Mouse (Mus musculus) liver, embryonic 13.5 days (tissue): ENCODE measurements around the gene C5ar1. TPM values are rescaled to one million over a fixed set of nuclear protein-coding genes. Genes with fewer than 3 reads are reported as not detected.

Experiments
- ATAC-seq: fragments of 200-750 bp; cut with Nextera tagmentation; 2 replicates; pipeline ENCODE4 v1.8.0; 2017; ENCODE audit warnings: low read depth, mild to moderate bottlenecking, moderate number of reproducible peaks, moderate library complexity
- DNase-seq: peaks from one replicate; pipeline ENCODE4 v3.0.0; 2022
- H3K27ac ChIP-seq: fragments of 300-500 bp; sonication (generic); 2 replicates; pipeline ENCODE4 v1.5.1; 2015; ENCODE audit warnings: moderate library complexity, mild to moderate bottlenecking, inconsistent platforms
- H3K27me3 ChIP-seq: fragments of 300-500 bp; sonication (generic); 2 replicates; pipeline ENCODE4 v1.6.1; 2015; ENCODE audit warnings: mild to moderate bottlenecking, inconsistent platforms
- H3K36me3 ChIP-seq: fragments of 300-500 bp; sonication (generic); 2 replicates; pipeline ENCODE4 v1.6.1; 2015; ENCODE audit warnings: mild to moderate bottlenecking, inconsistent platforms
- H3K4me1 ChIP-seq: fragments of 300-500 bp; sonication (generic); replicated peaks from 2 replicates; pipeline ENCODE4 v1.6.1; 2015; ENCODE audit warnings: inconsistent platforms
- H3K4me2 ChIP-seq: fragments of 300-500 bp; sonication (generic); 2 replicates; pipeline ENCODE4 v1.6.1; 2015; ENCODE audit warnings: inconsistent platforms, mild to moderate bottlenecking, moderate library complexity
- H3K4me3 ChIP-seq: fragments of 300-500 bp; sonication (generic); replicated peaks from 2 replicates; pipeline ENCODE4 v1.5.1; 2015; ENCODE audit warnings: mild to moderate bottlenecking, inconsistent platforms
- H3K9ac ChIP-seq: fragments of 300-500 bp; sonication (generic); 2 replicates; pipeline ENCODE4 v1.6.1; 2015; ENCODE audit warnings: mild to moderate bottlenecking, inconsistent platforms
- H3K9me3 ChIP-seq: fragments of 300-500 bp; sonication (generic); replicated peaks from 2 replicates; pipeline ENCODE4 v1.6.1; 2016; ENCODE audit warnings: inconsistent platforms
- WGBS: fragments of 180-500 bp; shearing (Covaris S2); methylation state at CpG from one replicate; pipeline ENCODE4 v1.1.7; 2015; ENCODE audit not compliant: insufficient replicate concordance; 5-methylcytosine and 5-hydroxymethylcytosine counted together
- polyA plus RNA-seq: library from polyadenylated mRNA; unstranded; fragments of >200 nt; fragmentation: Nextera tagmentation; extraction: Ambion mirVana; gene quantifications from 2 replicates; pipeline ENCODE4 v1.2.1, GENCODE M21; 2015

C5ar1 gene
- polyA plus RNA-seq, 1 experiment from 2014 or later: 1.4 TPM

- Histone ChIP-seq H3K27me3 (peaks cover 13% of the 10 kb centered on the region), H3K27ac (peak overlapping the region; percentile 99), H3K4me1 (peaks cover 41% of the 10 kb centered on the region), H3K4me2 (peak overlapping the region; percentile 82), H3K9me3 (no peaks in the 10 kb centered on the region), H3K36me3 (no peaks in the 10 kb centered on the region), H3K9ac (peak overlapping the region; percentile 74), H3K4me3 (peak overlapping the region; percentile 60)
- DNase-seq: peak; percentile 46
- ATAC-seq: no peak
- WGBS: 14% methylated on average over 4 of the region's 4 CpGs
Measured at GRCm38 (mm10) chr7:16294346-16294745, 35.0 kb upstream of the C5ar1 start.

DNA sequence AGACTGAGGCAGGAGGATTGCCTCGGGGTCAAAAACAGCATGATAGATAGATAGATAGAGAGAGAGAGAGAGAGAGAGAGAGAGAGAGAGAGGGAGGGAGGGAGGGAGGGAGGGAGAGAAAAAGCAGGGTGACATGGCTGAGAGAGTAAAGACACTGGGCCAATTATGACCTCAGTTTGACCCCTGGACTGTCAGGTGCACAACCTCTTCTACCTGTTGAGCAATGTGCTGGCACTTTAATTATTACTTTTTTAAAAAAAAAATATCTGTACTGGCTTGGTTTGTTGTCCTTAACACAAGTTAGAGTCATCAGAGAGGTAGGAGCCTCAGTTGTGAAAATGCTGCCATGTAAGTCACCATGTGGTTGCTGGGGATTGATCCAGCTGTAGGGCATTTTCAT lies 28.5 kb upstream of the C5ar1 start:
- Histone ChIP-seq H3K9ac (no peak overlapping the region), H3K27me3 (no peaks in the 10 kb centered on the region), H3K36me3 (peaks cover 16% of the 10 kb centered on the region), H3K27ac (no peak overlapping the region), H3K4me2 (no peak overlapping the region), H3K4me1 (peaks cover 32% of the 10 kb centered on the region), H3K9me3 (no peaks in the 10 kb centered on the region), H3K4me3 (no peak overlapping the region)
- DNase-seq (no peak), ATAC-seq (no peak)
- WGBS: 41% methylated on average over 1 of the region's 1 CpGs

DNA sequence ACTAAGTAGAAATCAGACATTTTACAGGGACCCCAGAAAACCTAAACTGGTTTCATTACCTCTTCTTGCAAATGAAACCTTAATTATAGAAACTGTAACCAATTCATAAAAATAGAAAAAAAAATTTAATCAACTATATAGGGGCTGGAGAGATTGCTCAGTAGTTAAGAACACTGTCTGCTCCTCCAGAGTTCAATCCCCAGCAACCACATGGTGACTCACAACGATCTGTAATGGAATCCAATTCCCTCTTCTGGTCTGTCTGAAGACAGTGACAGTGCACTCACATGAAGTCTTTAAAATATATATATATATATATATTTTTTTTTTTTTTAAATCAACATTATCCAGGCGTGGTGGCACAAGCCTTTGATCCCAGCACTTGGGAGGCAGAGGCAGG lies 27.7 kb upstream of the C5ar1 start:
- Histone ChIP-seq H3K9me3 (no peaks in the 10 kb centered on the region), H3K4me3 (peak overlapping the region; percentile 72), H3K27me3 (no peaks in the 10 kb centered on the region), H3K36me3 (peaks cover 24% of the 10 kb centered on the region), H3K27ac (peak overlapping the region; percentile 92; the same call in 1 of the 2 replicates), H3K4me2 (peak overlapping the region; percentile 80), H3K9ac (peak overlapping the region; percentile 79; the same call in 1 of the 2 replicates), H3K4me1 (peaks cover 32% of the 10 kb centered on the region)
- ATAC-seq: no peak
- no peak for DNase-seq
- WGBS: 71% methylated on average over 2 of the region's 2 CpGs

DNA sequence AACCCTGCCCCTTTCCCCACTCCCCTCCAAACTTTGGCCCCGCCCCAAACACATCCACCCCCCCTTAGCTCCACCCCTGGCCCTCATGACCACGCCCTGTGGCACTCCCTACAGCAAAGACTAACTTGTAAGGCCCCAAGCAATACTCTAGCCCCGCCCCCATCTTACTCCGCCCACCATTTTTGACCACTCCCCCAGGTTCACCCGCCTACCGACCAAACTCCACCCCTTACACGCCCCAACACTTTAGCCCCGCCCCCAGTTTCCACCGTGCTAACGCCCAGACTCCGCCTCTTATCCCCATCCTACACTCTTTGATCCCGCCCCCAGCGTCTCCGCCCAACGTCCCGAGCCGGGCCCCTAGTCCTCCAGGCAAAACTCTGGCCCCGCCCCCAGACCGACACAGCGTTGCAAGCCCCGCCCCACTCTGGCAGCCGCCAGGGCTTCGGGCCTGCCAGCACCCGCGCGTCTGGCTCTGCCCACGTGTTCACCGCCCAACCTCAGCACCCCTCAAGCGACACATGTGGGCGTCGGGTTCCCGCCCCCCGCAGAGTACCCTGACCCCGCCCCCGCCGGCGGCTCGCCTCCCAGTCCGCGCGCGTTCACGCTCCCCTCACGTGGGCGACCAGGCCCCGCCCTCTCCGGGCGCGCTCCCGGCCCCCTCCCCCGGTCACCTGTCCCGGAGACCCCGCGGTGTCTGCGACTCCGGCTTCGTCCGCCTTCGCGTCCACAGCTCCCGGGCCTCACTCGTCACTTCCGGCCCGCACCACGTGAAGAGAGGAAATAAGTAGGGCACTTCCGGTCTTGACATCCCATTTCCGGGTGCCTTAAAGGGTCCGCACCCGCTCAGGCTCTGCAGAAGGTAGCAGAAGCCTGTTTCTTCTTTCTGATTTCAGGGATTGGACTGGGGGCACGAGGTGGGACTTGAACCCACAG lies 27.0 kb upstream of the C5ar1 start, which contains the start of gene Ccdc9:
TSS of gene Ccdc9 (minus strand) at position 770 of the 936 bp plus-strand sequence.
- 1% methylated on average over 70 of the region's 70 CpGs for WGBS
- Histone ChIP-seq H3K9me3 (no peaks in the 10 kb centered on the region), H3K36me3 (peaks cover 31% of the 10 kb centered on the region), H3K27me3 (no peaks in the 10 kb centered on the region), H3K9ac (peak within 1 kb of the TSS; percentile 79), H3K27ac (peak within 1 kb of the TSS; percentile 92), H3K4me2 (peak within 1 kb of the TSS; percentile 80), H3K4me1 (peaks cover 32% of the 10 kb centered on the region), H3K4me3 (peak within 1 kb of the TSS; percentile 72)
- DNase-seq (peak; percentile 100), ATAC-seq (peak; percentile 82)

DNA sequence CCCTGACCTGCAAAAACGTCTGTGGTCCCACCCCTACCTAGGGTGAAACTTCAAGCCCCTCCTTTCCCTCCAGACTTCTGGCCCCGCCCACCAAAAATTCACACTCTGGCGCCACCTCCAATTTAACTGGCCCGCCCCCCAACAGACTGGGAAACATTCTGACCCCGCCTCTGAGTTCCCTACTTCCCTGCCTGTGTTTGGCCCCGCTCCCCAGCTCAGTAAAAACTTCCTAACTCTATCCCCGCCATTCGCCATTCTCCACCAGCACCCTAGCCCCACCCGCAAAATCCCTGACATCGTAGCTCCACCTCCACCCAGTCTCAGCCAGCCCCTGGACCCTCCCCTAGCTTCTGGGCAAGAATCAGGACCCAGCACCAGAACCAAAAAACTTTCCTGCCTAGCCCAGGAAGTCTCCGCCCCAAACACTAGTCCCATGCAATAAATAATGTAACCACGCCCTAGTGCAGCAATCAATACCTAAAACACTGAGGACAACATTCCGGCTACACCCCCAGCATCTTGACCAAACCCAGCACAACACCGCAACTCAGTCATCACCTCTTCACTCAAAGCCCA lies 26.2 kb upstream of the C5ar1 start:
- Histone ChIP-seq H3K27ac (peak overlapping the region; percentile 92), H3K27me3 (no peaks in the 10 kb centered on the region), H3K9me3 (no peaks in the 10 kb centered on the region), H3K4me3 (peak overlapping the region; percentile 72), H3K9ac (peak overlapping the region; percentile 54), H3K4me1 (peaks cover 32% of the 10 kb centered on the region), H3K36me3 (peaks cover 39% of the 10 kb centered on the region), H3K4me2 (peak overlapping the region; percentile 80)
- DNase-seq (peak; percentile 75), ATAC-seq (peak; percentile 30)
- 3% methylated on average over 14 of the region's 14 CpGs for whole genome bisulfite sequencing

- peaks cover 45% of the 10 kb centered on the region for H3K36me3 ChIP-seq
- H3K9me3 ChIP-seq: no peaks in the 10 kb centered on the region
- ATAC-seq: no peak
- H3K4me2 ChIP-seq: peak overlapping the region; percentile 80
- peaks cover 32% of the 10 kb centered on the region for H3K4me1 ChIP-seq
- H3K27me3 ChIP-seq: no peaks in the 10 kb centered on the region
- DNase-seq: no peak
- 68% methylated on average over 9 of the region's 9 CpGs for WGBS
- peak overlapping the region; percentile 72 for H3K4me3 ChIP-seq
- H3K27ac ChIP-seq: peak overlapping the region; percentile 92
- H3K9ac ChIP-seq: peak overlapping the region; percentile 54
Measured at GRCm38 (mm10) chr7:16284904-16285303, 25.6 kb upstream of the C5ar1 start.

DNA sequence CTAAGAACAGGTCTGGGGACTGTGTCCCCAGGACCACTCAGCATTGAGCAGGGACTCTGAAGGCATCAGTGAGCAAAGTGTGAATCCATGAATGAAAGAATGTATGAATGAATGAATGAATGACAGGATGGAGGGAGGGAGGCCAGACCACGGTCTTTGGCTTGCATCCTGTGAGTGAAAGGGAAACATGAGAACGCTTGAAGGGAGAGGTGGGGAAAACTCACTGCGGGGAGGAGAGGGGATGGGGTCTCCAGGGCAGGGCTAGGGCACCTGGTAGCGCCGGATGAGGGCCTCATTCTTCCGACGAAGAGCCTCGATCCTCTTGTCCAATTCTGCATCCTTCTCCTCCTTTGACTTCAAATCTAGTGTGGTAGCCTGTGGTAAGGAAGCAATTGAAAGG lies 24.7 kb upstream of the C5ar1 start:
- H3K9me3 ChIP-seq: no peaks in the 10 kb centered on the region
- H3K36me3 ChIP-seq: peaks cover 52% of the 10 kb centered on the region
- 0 out of 2 replicates have a peak overlapping the region, but pooled peaks have one; percentile 92 for H3K27ac ChIP-seq
- DNase-seq (no peak), ATAC-seq (no peak)
- H3K9ac ChIP-seq: no peak overlapping the region
- peaks cover 32% of the 10 kb centered on the region for H3K4me1 ChIP-seq
- H3K27me3 ChIP-seq: no peaks in the 10 kb centered on the region
- WGBS: 84% methylated on average over 8 of the region's 8 CpGs
- H3K4me2 ChIP-seq: no peak overlapping the region
- H3K4me3 ChIP-seq: no peak overlapping the region

DNA sequence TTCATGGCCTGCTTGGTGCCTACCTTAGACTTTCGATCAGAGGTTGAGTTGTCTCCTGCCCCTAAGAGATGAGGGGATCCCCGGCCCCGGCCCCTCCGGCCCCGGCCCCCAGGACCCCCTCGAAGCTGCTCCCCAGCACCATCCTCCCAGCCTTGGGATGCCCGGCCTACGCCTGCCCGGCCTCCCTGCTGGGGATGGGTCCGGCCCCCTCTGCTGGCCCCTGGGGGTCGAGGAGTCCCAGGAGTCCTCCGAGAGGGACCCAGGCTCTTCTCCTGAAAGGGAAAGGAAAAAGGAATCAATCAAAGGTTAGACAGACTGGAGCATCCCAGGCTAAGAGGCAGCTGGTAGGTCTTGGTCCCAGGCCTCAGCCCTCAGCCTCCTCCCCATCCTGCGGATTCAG lies 23.0 kb upstream of the C5ar1 start:
- DNase-seq (no peak), ATAC-seq (no peak)
- Histone ChIP-seq H3K4me3 (no peak overlapping the region), H3K4me1 (peaks cover 34% of the 10 kb centered on the region), H3K27ac (no peak overlapping the region), H3K36me3 (peaks cover 69% of the 10 kb centered on the region), H3K9ac (no peak overlapping the region), H3K9me3 (no peaks in the 10 kb centered on the region), H3K27me3 (no peaks in the 10 kb centered on the region), H3K4me2 (no peak overlapping the region)
- 91% methylated on average over 13 of the region's 13 CpGs for WGBS

- Histone ChIP-seq H3K9ac (no peak overlapping the region), H3K36me3 (peaks cover 85% of the 10 kb centered on the region), H3K4me3 (no peak overlapping the region), H3K9me3 (no peaks in the 10 kb centered on the region), H3K4me1 (peaks cover 42% of the 10 kb centered on the region), H3K27me3 (no peaks in the 10 kb centered on the region), H3K4me2 (no peak overlapping the region), H3K27ac (no peak overlapping the region)
- ATAC-seq (no peak), DNase-seq (no peak)
- WGBS: 89% methylated on average over 11 of the region's 11 CpGs
Measured at GRCm38 (mm10) chr7:16280721-16281120, 21.4 kb upstream of the C5ar1 start.

DNA sequence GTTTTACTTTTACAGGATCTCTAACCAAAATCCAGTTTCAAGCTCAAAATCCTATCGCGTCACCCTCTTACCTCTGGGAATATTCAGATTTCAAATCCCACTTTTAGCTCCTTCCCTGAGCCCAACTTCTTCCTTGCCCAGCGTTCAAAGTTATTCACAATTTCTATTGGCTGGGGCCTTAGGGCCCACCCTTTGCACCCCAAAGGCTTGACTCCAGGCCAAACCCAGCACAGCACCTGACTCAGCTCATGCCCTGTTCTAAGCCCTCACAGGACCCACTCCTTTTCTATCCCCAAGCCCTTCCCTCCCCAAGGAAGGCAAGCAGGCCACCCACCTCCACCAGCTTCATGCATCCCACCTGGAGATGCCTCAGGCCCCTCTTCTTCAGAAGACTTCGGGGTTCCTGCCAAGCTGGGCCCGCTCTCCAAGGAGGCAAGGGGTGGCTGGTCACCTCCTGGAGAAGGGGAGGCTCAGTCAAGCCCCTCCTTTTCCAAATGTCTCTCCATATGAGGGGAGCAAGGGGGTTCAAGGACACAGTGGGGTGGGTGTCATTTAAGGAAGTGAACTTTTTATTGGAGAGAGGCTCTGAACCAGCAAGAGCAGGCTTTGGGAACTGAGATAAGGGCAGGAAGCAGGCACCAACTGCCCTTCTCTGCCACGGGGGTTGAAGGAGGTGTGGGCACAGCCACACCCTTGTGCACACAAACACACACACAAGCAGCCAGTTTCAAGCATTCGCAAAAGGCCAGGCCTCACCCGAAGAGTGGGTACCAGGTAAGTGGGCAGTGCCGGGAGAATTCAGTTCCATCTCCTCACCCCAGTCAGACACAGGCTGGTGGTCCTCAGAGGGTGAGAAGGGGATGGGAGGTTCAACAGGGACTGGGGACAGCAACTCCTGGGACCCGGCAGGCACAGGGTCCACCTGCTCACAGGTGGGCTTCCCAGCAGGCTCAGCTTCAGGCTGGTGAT lies 15.9 kb upstream of the C5ar1 start:
- H3K9me3 ChIP-seq: no peaks in the 10 kb centered on the region
- peaks cover 54% of the 10 kb centered on the region for H3K36me3 ChIP-seq
- ATAC-seq: 0 out of 2 replicates have a peak, but pooled peaks have one; percentile 13
- peaks cover 63% of the 10 kb centered on the region for H3K4me1 ChIP-seq
- no peaks in the 10 kb centered on the region for H3K27me3 ChIP-seq
- peak overlapping the region; percentile 93 for H3K9ac ChIP-seq
- peak overlapping the region; percentile 84 for H3K4me3 ChIP-seq
- H3K4me2 ChIP-seq: peak overlapping the region; percentile 100
- H3K27ac ChIP-seq: peak overlapping the region; percentile 98
- peak; percentile 52 for DNase-seq
- 47% methylated on average over 10 of the region's 10 CpGs for WGBS
